Mouse (Mus musculus) neural tube, embryonic 15.5 days (tissue): ENCODE data around the gene Kazald1. TPM values are rescaled to one million over a fixed set of nuclear protein-coding genes. Genes with fewer than 3 reads are reported as not detected.
"Not testable (repeated sequence)": the region's sequence is repeated elsewhere in the genome, so short reads cannot be mapped to it uniquely, and the experiment has no call there.

ENCODE experiments used
- ATAC-seq: fragments of 200-750 bp; cut with Nextera tagmentation; 2 replicates; pipeline ENCODE4 v1.8.0; 2017; ENCODE audit warnings: mild to moderate bottlenecking, moderate TSS enrichment, moderate library complexity; ENCODE audit not compliant: low FRiP score
- H3K27ac ChIP-seq: fragments of 300-500 bp; sonication (generic); replicated peaks from 2 replicates; pipeline ENCODE4 v1.5.1; 2015; ENCODE audit warnings: mild to moderate bottlenecking, inconsistent platforms
- H3K27me3 ChIP-seq: fragments of 300-500 bp; sonication (generic); replicated peaks from 2 replicates; pipeline ENCODE4 v1.6.1; 2015; ENCODE audit warnings: inconsistent platforms
- H3K36me3 ChIP-seq: fragments of 300-500 bp; sonication (generic); 2 replicates; pipeline ENCODE4 v1.6.1; 2015; ENCODE audit warnings: inconsistent platforms
- H3K4me1 ChIP-seq: fragments of 300-500 bp; sonication (generic); 2 replicates; pipeline ENCODE4 v1.6.1; 2015; ENCODE audit warnings: inconsistent platforms
- H3K4me2 ChIP-seq: fragments of 300-500 bp; sonication (generic); 2 replicates; pipeline ENCODE4 v1.6.1; 2015; ENCODE audit warnings: inconsistent platforms, mild to moderate bottlenecking, moderate library complexity
- H3K4me3 ChIP-seq: fragments of 300-500 bp; sonication (generic); replicated peaks from 2 replicates; pipeline ENCODE4 v1.5.1; 2015; ENCODE audit warnings: mild to moderate bottlenecking, inconsistent platforms
- H3K9ac ChIP-seq: fragments of 300-500 bp; sonication (generic); replicated peaks from 2 replicates; pipeline ENCODE4 v1.6.1; 2015; ENCODE audit warnings: mild to moderate bottlenecking, inconsistent platforms
- H3K9me3 ChIP-seq: fragments of 300-500 bp; sonication (generic); replicated peaks from 2 replicates; pipeline ENCODE4 v1.6.1; 2016; ENCODE audit warnings: inconsistent platforms
- WGBS: fragments of 180-500 bp; shearing (Covaris S2); methylation state at CpG from one replicate; pipeline ENCODE4 v1.1.7; 2015; ENCODE audit warnings: mixed read lengths; 5-methylcytosine and 5-hydroxymethylcytosine counted together
- polyA plus RNA-seq: library from polyadenylated mRNA; unstranded; fragments of >200 nt; fragmentation: Nextera tagmentation; extraction: Ambion mirVana; gene quantifications from 2 replicates; pipeline ENCODE4 v1.2.1, GENCODE M21; 2015

The Kazald1 gene
- polyA plus RNA-seq, 1 experiment from 2014 or later: 3.0 TPM

DNA sequence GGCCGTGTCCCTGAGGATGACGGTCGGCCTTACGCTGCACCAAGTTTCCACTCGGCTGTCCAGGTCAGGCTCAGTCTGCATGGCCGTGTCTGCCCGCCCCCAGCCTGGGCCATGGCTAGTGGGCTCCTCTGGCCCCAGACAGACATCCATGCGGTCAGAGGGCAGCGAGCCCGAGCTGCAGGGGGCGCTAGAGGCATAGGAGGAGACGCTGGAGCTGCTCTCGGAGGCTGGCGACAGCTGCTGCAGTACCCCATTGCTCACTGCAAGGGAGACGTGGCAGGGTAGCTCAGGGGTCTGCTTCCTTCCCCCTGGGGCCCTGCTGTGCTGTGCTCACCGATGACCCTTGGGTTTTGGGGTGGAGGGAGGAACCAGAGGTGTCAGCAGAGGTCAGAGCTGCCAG, 38.2 kb upstream of the Kazald1 start:
- Histone ChIP-seq H3K36me3 (no peaks in the 10 kb centered on the region), H3K9me3 (no peaks in the 10 kb centered on the region), H3K4me2 (no peak overlapping the region), H3K4me1 (peaks cover 6% of the 10 kb centered on the region; the same call in 1 of the 2 replicates), H3K27ac (no peak overlapping the region), H3K9ac (no peak overlapping the region), H3K27me3 (peaks cover 13% of the 10 kb centered on the region), H3K4me3 (no peak overlapping the region)
- ATAC-seq: no peak
- 26% methylated on average over 16 of the region's 16 CpGs for WGBS

DNA sequence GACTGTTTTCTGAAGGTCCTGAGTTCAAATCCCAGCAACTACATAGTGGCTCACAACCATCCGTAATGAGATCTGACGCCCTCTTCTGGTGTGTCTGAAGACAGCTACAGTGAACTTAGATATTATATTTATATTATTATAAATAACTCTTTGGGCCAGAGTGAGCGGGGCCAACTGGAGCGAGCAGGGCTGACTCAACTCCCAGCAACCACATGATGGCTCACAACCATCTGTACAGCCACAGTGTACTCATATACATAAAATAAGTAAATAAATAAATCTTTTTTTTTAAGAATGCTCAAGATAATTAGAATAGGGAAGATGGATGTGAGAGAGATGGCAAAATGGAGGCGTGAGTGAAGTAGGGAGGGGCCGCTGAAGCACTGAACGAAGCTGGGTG, 36.8 kb upstream of the Kazald1 start:
- not testable (repeated sequence) for H3K4me1 ChIP-seq, H3K9ac ChIP-seq, H3K27ac ChIP-seq, H3K36me3 ChIP-seq, ATAC-seq, H3K9me3 ChIP-seq, H3K4me3 ChIP-seq, H3K4me2 ChIP-seq
- H3K27me3 ChIP-seq: peaks cover 13% of the 10 kb centered on the region
- WGBS: 94% methylated on average over 7 of the region's 7 CpGs

DNA sequence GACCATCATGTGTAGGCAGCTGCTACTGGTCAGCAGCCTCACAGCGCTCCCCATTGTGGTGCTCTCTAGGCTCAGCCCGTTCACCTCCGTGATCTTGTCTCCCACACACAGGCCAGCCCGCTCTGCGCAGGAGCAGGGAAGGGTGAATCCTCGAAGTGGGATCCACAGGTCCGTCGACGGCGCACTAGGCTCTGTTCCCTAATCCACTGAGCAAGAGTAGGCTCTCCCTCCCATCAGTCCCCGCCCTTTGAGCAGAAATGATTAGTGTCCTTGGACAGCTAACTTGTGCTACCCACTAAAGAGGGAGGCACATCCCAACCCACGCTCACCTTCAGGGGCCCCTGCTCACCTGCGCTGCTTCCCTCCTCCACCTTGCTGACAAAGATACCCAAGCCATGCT, 34.8 kb upstream of the Kazald1 start:
- Histone ChIP-seq H3K27ac (no peak overlapping the region), H3K36me3 (no peaks in the 10 kb centered on the region), H3K9ac (no peak overlapping the region), H3K27me3 (peaks cover 21% of the 10 kb centered on the region), H3K4me1 (peaks cover 5% of the 10 kb centered on the region), H3K4me3 (no peak overlapping the region), H3K9me3 (no peaks in the 10 kb centered on the region), H3K4me2 (no peak overlapping the region)
- 51% methylated on average over 13 of the region's 13 CpGs for WGBS
- ATAC-seq: no peak

DNA sequence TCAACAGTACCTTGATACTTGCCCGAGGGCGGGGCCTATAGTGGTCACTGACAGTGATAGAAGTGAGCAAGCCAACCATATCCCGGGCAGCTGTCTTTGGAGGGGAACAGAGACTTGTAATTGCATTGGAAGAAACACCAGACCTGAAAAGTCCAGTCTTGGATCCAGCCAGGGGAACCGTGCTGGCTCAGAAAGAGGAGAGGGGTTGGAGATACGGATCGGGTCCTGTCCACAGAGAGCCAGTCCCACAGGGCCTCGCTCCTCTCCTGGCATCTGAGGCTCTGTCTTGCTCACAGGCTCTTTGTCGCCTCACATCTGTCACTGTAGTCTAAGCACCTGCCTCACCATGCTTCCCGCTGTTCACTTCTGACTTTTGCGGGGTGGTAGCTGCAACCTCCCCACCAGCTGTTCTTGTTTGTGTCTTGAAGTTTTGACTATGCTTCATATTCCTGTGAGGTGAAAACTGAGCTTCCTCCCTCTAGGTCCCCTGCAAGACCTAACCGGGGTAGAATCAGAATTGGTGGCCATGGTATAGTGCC, 30.6 kb upstream of the Kazald1 start:
- ATAC-seq: no peak
- Histone ChIP-seq H3K9ac (no peak overlapping the region), H3K27ac (no peak overlapping the region), H3K9me3 (no peaks in the 10 kb centered on the region), H3K36me3 (peaks cover 2% of the 10 kb centered on the region; the same call in 1 of the 2 replicates), H3K4me2 (no peak overlapping the region), H3K27me3 (peaks cover 20% of the 10 kb centered on the region), H3K4me3 (no peak overlapping the region), H3K4me1 (peaks cover 39% of the 10 kb centered on the region)
- 67% methylated on average over 11 of the region's 11 CpGs for WGBS

DNA sequence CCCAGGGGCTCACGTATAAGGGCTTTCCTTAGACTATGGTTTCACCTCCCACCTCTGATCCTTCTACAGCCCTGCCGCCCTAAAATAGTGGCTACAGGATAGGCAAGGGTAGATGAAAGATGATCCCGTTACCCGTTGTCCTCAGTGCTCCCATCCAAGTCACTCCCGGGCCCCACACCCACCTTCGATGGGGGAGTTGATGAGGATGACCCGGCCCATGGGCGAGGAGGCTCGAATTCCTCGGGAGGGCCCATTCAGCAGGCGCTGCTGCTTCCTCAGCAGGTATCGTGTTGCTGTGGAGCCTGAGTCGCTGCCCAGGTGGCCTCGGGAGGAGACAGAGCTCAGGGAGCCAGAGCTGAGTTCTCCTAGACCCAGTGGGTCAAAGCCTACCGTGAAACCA, 29.8 kb upstream of the Kazald1 start:
- Histone ChIP-seq H3K9me3 (no peaks in the 10 kb centered on the region), H3K36me3 (peaks cover 5% of the 10 kb centered on the region; the same call in 1 of the 2 replicates), H3K4me3 (no peak overlapping the region), H3K27me3 (peaks cover 20% of the 10 kb centered on the region), H3K4me2 (0 out of 2 replicates have a peak overlapping the region, but pooled peaks have one; percentile 15), H3K4me1 (peaks cover 44% of the 10 kb centered on the region), H3K27ac (no peak overlapping the region), H3K9ac (no peak overlapping the region)
- no peak for ATAC-seq
- 49% methylated on average over 15 of the region's 15 CpGs for WGBS

DNA sequence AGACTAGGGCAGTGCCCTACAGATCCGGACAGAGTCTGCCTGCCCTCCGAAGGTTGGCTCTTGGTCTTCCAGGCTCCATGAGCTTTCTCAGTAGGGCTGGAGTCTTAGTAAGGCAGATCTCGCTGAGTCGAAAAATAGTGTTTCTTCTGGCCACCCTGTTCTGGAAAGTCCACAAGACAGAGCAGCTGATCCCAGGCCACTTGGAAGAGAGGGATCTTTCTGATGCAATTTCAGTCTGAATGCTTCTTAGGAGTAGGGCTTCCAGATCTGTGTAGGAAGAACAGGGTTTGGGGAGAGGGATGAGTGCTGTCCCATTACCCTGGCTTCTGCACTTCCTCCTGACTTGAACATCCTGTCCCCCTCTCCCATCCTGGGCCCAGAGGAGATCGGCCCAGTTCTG, 29.4 kb upstream of the Kazald1 start, which contains the start of gene Pdzd7:
Pdzd7 (minus strand) TSS at position 67 of the 400 bp plus-strand sequence.
- Histone ChIP-seq H3K9ac (peak within 1 kb of the TSS; percentile 80), H3K9me3 (no peaks in the 10 kb centered on the region), H3K4me3 (peak within 1 kb of the TSS; percentile 67), H3K4me1 (peaks cover 47% of the 10 kb centered on the region), H3K27me3 (peaks cover 17% of the 10 kb centered on the region), H3K4me2 (peak within 1 kb of the TSS; percentile 90), H3K27ac (peak within 1 kb of the TSS; percentile 96), H3K36me3 (peaks cover 8% of the 10 kb centered on the region; the same call in 1 of the 2 replicates)
- ATAC-seq: no peak
- 72% methylated on average over 5 of the region's 5 CpGs for WGBS

DNA sequence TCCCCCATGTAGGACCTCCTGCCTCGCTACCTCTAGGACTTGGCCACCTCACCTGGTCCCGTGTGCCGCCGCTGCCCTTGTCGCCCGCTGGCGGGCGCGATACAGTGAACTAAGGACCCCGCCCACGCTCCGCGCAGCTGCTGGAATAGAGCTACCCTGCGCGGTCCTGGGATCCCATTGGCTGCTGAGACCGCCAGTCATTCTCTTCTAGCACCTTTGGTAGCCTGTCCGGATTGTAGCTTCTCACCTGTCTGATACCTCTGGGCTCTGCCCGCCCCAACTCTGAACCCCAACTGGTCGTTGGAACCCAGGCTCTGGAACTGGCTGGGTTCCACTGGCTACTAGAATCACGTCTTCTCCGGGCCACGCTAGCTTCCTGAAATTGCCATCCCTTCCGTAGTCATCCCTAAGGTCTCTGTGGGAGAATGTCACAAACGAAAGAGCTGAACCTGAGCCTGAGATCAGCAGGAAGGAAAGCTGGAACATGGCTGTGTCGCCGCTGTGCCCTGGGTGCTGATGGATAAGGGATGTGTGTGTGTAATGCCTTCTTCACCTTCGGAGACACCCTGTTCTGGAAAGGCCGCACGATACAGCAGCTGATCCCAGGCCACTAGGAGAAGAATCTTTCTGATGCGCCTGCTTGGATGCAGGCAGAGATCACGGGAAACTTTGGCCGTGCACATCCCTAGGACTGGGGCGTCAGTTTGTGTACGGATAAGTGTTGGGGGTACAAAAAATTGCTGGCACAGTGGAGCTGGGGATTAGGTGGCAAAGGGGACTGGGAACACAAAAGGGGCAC, 28.3 kb upstream of the Kazald1 start:
- H3K27ac ChIP-seq: peak overlapping the region; percentile 96
- no peaks in the 10 kb centered on the region for H3K9me3 ChIP-seq
- peaks cover 52% of the 10 kb centered on the region for H3K4me1 ChIP-seq
- H3K9ac ChIP-seq: peak overlapping the region; percentile 80
- peak overlapping the region; percentile 90 for H3K4me2 ChIP-seq
- peaks cover 18% of the 10 kb centered on the region for H3K36me3 ChIP-seq
- H3K27me3 ChIP-seq: peaks cover 17% of the 10 kb centered on the region
- WGBS: 3% methylated on average over 34 of the region's 34 CpGs
- ATAC-seq: peak; percentile 72
- H3K4me3 ChIP-seq: peak overlapping the region; percentile 67

DNA sequence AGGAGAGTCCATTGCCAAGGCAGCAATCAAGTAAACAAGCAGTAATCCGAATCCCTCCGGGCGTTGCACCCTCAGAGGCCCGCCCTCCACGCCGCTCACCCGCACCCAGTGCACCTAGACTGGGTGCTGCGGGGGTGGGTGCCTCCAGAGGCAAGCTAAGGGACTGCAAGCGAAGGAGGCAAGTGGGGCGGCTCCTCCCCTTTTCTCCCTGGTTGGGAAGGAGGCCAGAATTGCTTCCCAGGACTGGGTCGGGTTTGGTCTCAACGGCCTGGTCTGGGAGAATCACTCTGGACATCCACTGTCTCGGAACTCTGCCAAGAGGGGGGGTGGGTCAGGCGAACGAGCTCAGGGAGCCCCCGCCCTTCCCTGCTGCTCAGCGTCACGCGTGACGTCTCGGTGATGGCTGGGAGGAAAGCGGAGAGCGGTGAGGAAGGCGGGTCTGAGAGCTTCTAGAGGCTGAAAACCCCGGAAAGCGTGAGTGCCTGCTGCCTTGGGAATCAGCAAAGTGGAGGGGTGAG, 27.6 kb upstream of the Kazald1 start, which contains the start of gene Sfxn3:
Sfxn3 (plus strand) TSS at position 87 of the 518 bp plus-strand sequence.
- peak; percentile 86 for ATAC-seq
- under 1% methylated on average over 26 of the region's 26 CpGs for WGBS
- H3K4me1 ChIP-seq: peaks cover 52% of the 10 kb centered on the region
- no peaks in the 10 kb centered on the region for H3K9me3 ChIP-seq
- H3K4me2 ChIP-seq: peak within 1 kb of the TSS; percentile 90
- peaks cover 25% of the 10 kb centered on the region for H3K36me3 ChIP-seq
- peaks cover 17% of the 10 kb centered on the region for H3K27me3 ChIP-seq
- H3K4me3 ChIP-seq: peak within 1 kb of the TSS; percentile 67
- H3K27ac ChIP-seq: peak within 1 kb of the TSS; percentile 96
- peak within 1 kb of the TSS; percentile 80 for H3K9ac ChIP-seq

DNA sequence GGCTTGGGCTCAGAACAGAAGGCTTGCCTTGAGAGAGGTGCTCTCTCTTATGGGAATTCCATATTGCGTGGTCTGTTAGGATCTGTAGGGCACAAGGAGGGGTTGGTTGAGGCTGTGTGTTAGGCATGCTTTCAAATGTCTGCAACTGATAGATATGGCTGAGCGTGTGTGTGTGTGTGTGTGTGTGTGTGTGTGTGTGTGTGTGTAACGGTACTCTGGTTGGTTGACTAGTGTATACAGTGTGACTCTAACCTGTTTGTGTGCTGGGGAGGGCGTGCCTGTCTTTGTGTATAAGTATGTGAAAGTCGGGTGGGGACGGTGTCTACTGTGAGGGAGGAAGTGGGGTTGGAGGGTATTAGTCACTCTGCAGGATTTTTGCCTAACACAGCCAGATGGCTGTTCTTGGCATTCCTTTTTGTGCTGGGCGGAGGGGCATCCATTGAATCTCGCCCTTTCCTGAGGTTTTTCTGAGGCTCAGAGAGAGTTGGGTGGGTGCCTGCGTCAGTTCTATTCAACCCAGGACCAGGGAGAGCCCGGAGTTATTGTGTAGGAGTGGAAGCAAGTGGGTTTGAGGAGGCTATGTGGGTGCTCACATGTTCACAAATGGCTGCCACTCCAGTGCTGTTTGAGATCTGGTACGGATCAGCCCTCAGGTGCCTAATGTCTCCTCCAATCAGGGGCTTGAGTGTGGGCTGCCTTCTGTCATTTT, 27.0 kb upstream of the Kazald1 start:
- ATAC-seq: peak; percentile 50
- peak overlapping the region; percentile 96 for H3K27ac ChIP-seq
- H3K36me3 ChIP-seq: peaks cover 31% of the 10 kb centered on the region
- H3K4me2 ChIP-seq: peak overlapping the region; percentile 90
- H3K4me1 ChIP-seq: peaks cover 52% of the 10 kb centered on the region
- H3K4me3 ChIP-seq: peak overlapping the region; percentile 67
- no peaks in the 10 kb centered on the region for H3K9me3 ChIP-seq
- WGBS: 25% methylated on average over 11 of the region's 11 CpGs
- peak overlapping the region; percentile 80 for H3K9ac ChIP-seq
- peaks cover 17% of the 10 kb centered on the region for H3K27me3 ChIP-seq

DNA sequence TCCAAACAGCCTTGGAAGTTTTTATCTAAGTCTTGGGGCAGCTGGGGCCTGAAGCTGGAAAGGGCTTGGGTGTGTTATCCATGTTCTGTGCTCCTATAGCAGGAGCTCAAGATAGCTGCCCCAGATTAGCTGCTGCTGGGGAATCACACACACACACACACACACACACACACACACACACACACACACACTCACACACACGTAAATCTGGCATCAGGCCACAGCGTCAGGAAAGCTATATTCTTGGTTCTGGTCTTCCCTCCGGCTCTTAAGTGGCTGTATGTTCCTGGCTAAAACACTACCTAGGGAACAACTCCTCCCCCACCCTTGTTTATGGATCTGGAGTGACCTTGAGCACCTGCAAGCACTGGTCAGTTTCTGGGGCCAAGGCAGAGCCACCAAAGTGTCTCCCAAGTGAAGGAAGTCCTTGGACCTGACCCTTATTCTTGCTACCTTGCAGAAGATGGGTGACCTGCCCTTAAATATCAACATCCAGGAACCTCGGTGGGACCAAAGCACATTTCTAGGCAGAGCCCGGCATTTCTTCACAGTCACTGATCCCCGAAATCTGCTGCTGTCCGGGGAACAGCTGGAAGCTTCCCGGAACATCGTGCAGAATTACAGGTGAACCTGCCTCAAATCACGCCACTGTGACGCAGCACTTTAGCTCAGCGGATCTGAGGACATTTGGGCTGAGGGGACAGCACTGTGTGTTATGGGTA, 26.2 kb upstream of the Kazald1 start:
- peak overlapping the region; percentile 96 for H3K27ac ChIP-seq
- peak overlapping the region; percentile 80 for H3K9ac ChIP-seq
- peaks cover 52% of the 10 kb centered on the region for H3K4me1 ChIP-seq
- peaks cover 37% of the 10 kb centered on the region for H3K36me3 ChIP-seq
- ATAC-seq: no peak
- WGBS: 76% methylated on average over 12 of the region's 12 CpGs
- peaks cover 17% of the 10 kb centered on the region for H3K27me3 ChIP-seq
- H3K4me2 ChIP-seq: peak overlapping the region; percentile 90
- peak overlapping the region; percentile 67 for H3K4me3 ChIP-seq
- no peaks in the 10 kb centered on the region for H3K9me3 ChIP-seq

DNA sequence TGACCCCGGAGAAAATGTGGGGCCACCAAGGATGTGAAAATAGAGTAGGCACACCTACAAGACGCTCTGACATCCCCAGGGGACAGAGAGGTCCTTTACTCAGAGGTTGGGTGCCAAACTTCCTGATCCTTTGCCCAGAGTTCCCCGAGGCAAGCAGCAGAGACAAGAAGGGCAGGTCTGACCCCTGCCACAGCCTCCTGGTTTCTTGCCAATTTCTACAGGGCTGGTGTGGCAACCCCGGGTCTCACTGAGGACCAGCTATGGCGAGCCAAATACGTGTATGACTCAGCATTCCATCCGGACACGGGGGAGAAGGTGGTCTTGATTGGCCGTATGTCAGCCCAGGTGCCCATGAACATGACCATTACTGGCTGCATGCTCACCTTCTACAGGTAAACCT, 25.5 kb upstream of the Kazald1 start:
- H3K4me3 ChIP-seq: peak overlapping the region; percentile 67; the same call in 1 of the 2 replicates
- 79% methylated on average over 9 of the region's 9 CpGs for WGBS
- H3K9me3 ChIP-seq: no peaks in the 10 kb centered on the region
- H3K4me1 ChIP-seq: peaks cover 52% of the 10 kb centered on the region
- H3K9ac ChIP-seq: peak overlapping the region; percentile 80; the same call in 1 of the 2 replicates
- peak overlapping the region; percentile 90 for H3K4me2 ChIP-seq
- no peak for ATAC-seq
- peaks cover 42% of the 10 kb centered on the region for H3K36me3 ChIP-seq
- H3K27me3 ChIP-seq: peaks cover 13% of the 10 kb centered on the region
- H3K27ac ChIP-seq: no peak overlapping the region
